Mouse (Mus musculus) heart, embryonic 11.5 days (tissue): ENCODE results near the gene Kantr. TPM values are rescaled to one million over a fixed set of nuclear protein-coding genes. Genes with fewer than 3 reads are reported as not detected.

Experiments
- polyA plus RNA-seq: library from polyadenylated mRNA; unstranded; fragments of >200 nt; fragmentation: Nextera tagmentation; extraction: Ambion mirVana; gene quantifications from 2 replicates; pipeline ENCODE4 v1.2.1, GENCODE M21; 2014

Kantr gene
- polyA plus RNA-seq, 1 experiment from 2014 or later: 9.7 TPM

Other genes starting within 250 kb of the Kantr start
- gene Iqsec2, start 183.2 kb downstream of the Kantr start, polyA plus RNA-seq: 21.6 and 23.6 TPM in 2 replicates
- 28.6 and 30.2 TPM in 2 replicates for gene Kdm5c, start 94.5 kb downstream of the Kantr start, polyA plus RNA-seq
- 15.7 and 19.0 TPM in 2 replicates for gene Tspyl2, start 14.9 kb upstream of the Kantr start, polyA plus RNA-seq
- 3.0 and 4.2 TPM in 2 replicates for gene Gpr173, start 41.2 kb upstream of the Kantr start, polyA plus RNA-seq
- gene Cldn34a, start 235.8 kb upstream of the Kantr start, polyA plus RNA-seq: not detected in 2 replicates